Mouse (Mus musculus): ENCODE measurements around the gene Kcnip1. TPM values are rescaled to one million over a fixed set of nuclear protein-coding genes. Genes with fewer than 3 reads are reported as not detected.
A peak's percentile ranks its signal among the peaks of the same experiment; 100 is the strongest.

Kcnip1 gene
- total and polyA plus RNA-seq, 2 experiments from 2014 or later, result 0.05 TPM; not detected in 1

GRCm38 (mm10) chr11:33849614-33850013, 143.3 kb downstream of the Kcnip1 start:
- peak; percentile 62 for ATAC-seq (ENCODE audit: insufficient read depth, low read depth)
- Histone ChIP-seq H3K9me3 (replicated peaks; ENCODE audit: control insufficient read depth, low read length) (no peaks in the 10 kb centered on the region), H3K27me3 (ENCODE audit: control insufficient read depth, insufficient read depth, low read length) (peaks cover 6% of the 10 kb centered on the region), H3K9ac (replicated peaks; ENCODE audit: low read depth, low read length) (no peak overlapping the region), H3K4me2 (ENCODE audit: low read depth, low read length) (no peak overlapping the region), H3K4me1 (ENCODE audit: control insufficient read depth, insufficient read depth) (no peaks in the 10 kb centered on the region), H3K27ac (ENCODE audit: low read depth) (no peak overlapping the region), H3K36me3 (replicated peaks; ENCODE audit: control insufficient read depth, insufficient read depth, low read length) (no peaks in the 10 kb centered on the region), H3K4me3 (ENCODE audit: low read depth, low read length) (no peak overlapping the region)
- DNase-seq (ENCODE audit: low spot score), result no peak
- whole genome bisulfite sequencing, result 34% methylated on average over 11 of the region's 11 CpGs
- no peak for TF ChIP-seq CTCF (IDR thresholded peaks at IDR 0.05; ENCODE audit: low read depth)
- no peak for TF ChIP-seq EP300 (IDR thresholded peaks at IDR 0.05; ENCODE audit: low read depth)

- ATAC-seq (ENCODE audit: insufficient read depth, low read depth) (no peak), DNase-seq (ENCODE audit: low spot score) (no peak)
- Histone ChIP-seq H3K27ac (ENCODE audit: low read depth) (no peak overlapping the region), H3K9ac (replicated peaks; ENCODE audit: low read depth, low read length) (no peak overlapping the region), H3K9me3 (replicated peaks; ENCODE audit: control insufficient read depth, low read length) (no peaks in the 10 kb centered on the region), H3K36me3 (replicated peaks; ENCODE audit: control insufficient read depth, insufficient read depth, low read length) (no peaks in the 10 kb centered on the region), H3K4me1 (ENCODE audit: control insufficient read depth, insufficient read depth) (no peaks in the 10 kb centered on the region), H3K27me3 (ENCODE audit: control insufficient read depth, insufficient read depth, low read length) (peaks cover 10% of the 10 kb centered on the region), H3K4me3 (ENCODE audit: low read depth, low read length) (no peak overlapping the region), H3K4me2 (ENCODE audit: low read depth, low read length) (no peak overlapping the region)
- WGBS, result 83% methylated on average over 3 of the region's 3 CpGs
- TF ChIP-seq CTCF (IDR thresholded peaks at IDR 0.05; ENCODE audit: low read depth), result no peak
- no peak for TF ChIP-seq EP300 (IDR thresholded peaks at IDR 0.05; ENCODE audit: low read depth)
Measured at GRCm38 (mm10) chr11:33848685-33849084, 144.3 kb downstream of the Kcnip1 start.

- Histone ChIP-seq H3K9ac (replicated peaks; ENCODE audit: low read depth, low read length) (no peak overlapping the region), H3K4me3 (ENCODE audit: low read depth, low read length) (no peak overlapping the region), H3K4me2 (ENCODE audit: low read depth, low read length) (no peak overlapping the region), H3K4me1 (ENCODE audit: control insufficient read depth, insufficient read depth) (no peaks in the 10 kb centered on the region), H3K9me3 (replicated peaks; ENCODE audit: control insufficient read depth, low read length) (no peaks in the 10 kb centered on the region), H3K27me3 (ENCODE audit: control insufficient read depth, insufficient read depth, low read length) (peaks cover 32% of the 10 kb centered on the region), H3K27ac (ENCODE audit: low read depth) (no peak overlapping the region), H3K36me3 (replicated peaks; ENCODE audit: control insufficient read depth, insufficient read depth, low read length) (no peaks in the 10 kb centered on the region)
- ATAC-seq (ENCODE audit: insufficient read depth, low read depth) (no peak), DNase-seq (ENCODE audit: low spot score) (no peak)
- WGBS, result 52% methylated on average over 5 of the region's 5 CpGs
- TF ChIP-seq CTCF (IDR thresholded peaks at IDR 0.05; ENCODE audit: low read depth) (no peak), EP300 (IDR thresholded peaks at IDR 0.05; ENCODE audit: low read depth) (no peak)
Measured at GRCm38 (mm10) chr11:33845931-33846330, 147.0 kb downstream of the Kcnip1 start.

GRCm38 (mm10) chr11:33843294-33843864, 149.6 kb downstream of the Kcnip1 start:
- ATAC-seq (ENCODE audit: insufficient read depth, low read depth) (no peak), DNase-seq (ENCODE audit: low spot score) (no peak)
- Histone ChIP-seq H3K4me3 (ENCODE audit: low read depth, low read length) (peak overlapping the region; percentile 36), H3K4me2 (ENCODE audit: low read depth, low read length) (peak overlapping the region; percentile 58), H3K4me1 (ENCODE audit: control insufficient read depth, insufficient read depth) (no peaks in the 10 kb centered on the region), H3K27me3 (ENCODE audit: control insufficient read depth, insufficient read depth, low read length) (peaks cover 32% of the 10 kb centered on the region), H3K36me3 (replicated peaks; ENCODE audit: control insufficient read depth, insufficient read depth, low read length) (no peaks in the 10 kb centered on the region), H3K9me3 (replicated peaks; ENCODE audit: control insufficient read depth, low read length) (no peaks in the 10 kb centered on the region), H3K9ac (replicated peaks; ENCODE audit: low read depth, low read length) (no peak overlapping the region), H3K27ac (ENCODE audit: low read depth) (no peak overlapping the region)
- 1% methylated on average over 51 of the region's 52 CpGs for WGBS
- TF ChIP-seq CTCF (IDR thresholded peaks at IDR 0.05; ENCODE audit: low read depth), result no peak

- Histone ChIP-seq H3K36me3 (replicated peaks; ENCODE audit: control insufficient read depth, insufficient read depth, low read length) (no peaks in the 10 kb centered on the region), H3K27me3 (ENCODE audit: control insufficient read depth, insufficient read depth, low read length) (peaks cover 23% of the 10 kb centered on the region), H3K9ac (replicated peaks; ENCODE audit: low read depth, low read length) (no peak overlapping the region), H3K9me3 (replicated peaks; ENCODE audit: control insufficient read depth, low read length) (no peaks in the 10 kb centered on the region), H3K27ac (ENCODE audit: low read depth) (no peak overlapping the region), H3K4me1 (ENCODE audit: control insufficient read depth, insufficient read depth) (no peaks in the 10 kb centered on the region), H3K4me2 (ENCODE audit: low read depth, low read length) (no peak overlapping the region), H3K4me3 (ENCODE audit: low read depth, low read length) (no peak overlapping the region)
- 88% methylated on average over 3 of the region's 3 CpGs for WGBS
- ATAC-seq (ENCODE audit: insufficient read depth, low read depth), result no peak
- DNase-seq (ENCODE audit: low spot score), result no peak
- TF ChIP-seq CTCF (IDR thresholded peaks at IDR 0.05; ENCODE audit: low read depth), result no peak
Measured at GRCm38 (mm10) chr11:33839049-33839448, 153.9 kb downstream of the Kcnip1 start.

GRCm38 (mm10) chr11:33829774-33830173, 163.2 kb downstream of the Kcnip1 start:
- no peak overlapping the region for H3K27ac ChIP-seq (ENCODE audit: low read depth)

More at GRCm38 (mm10) chr11:33829774-33830173, 163.2 kb downstream of the Kcnip1 start:
- ATAC-seq (ENCODE audit: insufficient read depth, low read depth) (no peak), DNase-seq (ENCODE audit: low spot score) (no peak)
- no peaks in the 10 kb centered on the region for H3K27me3 ChIP-seq (ENCODE audit: control insufficient read depth, insufficient read depth, low read length)
- H3K36me3 ChIP-seq (replicated peaks; ENCODE audit: control insufficient read depth, insufficient read depth, low read length), result no peaks in the 10 kb centered on the region
- no peaks in the 10 kb centered on the region for H3K4me1 ChIP-seq (ENCODE audit: control insufficient read depth, insufficient read depth)
- H3K4me3 ChIP-seq (ENCODE audit: low read depth, low read length), result no peak overlapping the region
- TF ChIP-seq EP300 (IDR thresholded peaks at IDR 0.05; ENCODE audit: low read depth) (no peak), CTCF (IDR thresholded peaks at IDR 0.05; ENCODE audit: low read depth) (no peak)
- no peak overlapping the region for H3K9ac ChIP-seq (replicated peaks; ENCODE audit: low read depth, low read length)
- H3K4me2 ChIP-seq (ENCODE audit: low read depth, low read length), result no peak overlapping the region
- H3K9me3 ChIP-seq (replicated peaks; ENCODE audit: control insufficient read depth, low read length), result no peaks in the 10 kb centered on the region
- WGBS, result 48% methylated on average over 2 of the region's 2 CpGs
